8 mouse cellular contexts compared by ENCODE assay signal in genomic region chr19:42085690-42086089, GRCm38 (mm10). TPM values are rescaled to one million over a fixed set of nuclear protein-coding genes. Genes with fewer than 3 reads are reported as not detected.
DNase-seq lines count a peak whose midpoint lies in the region; ATAC-seq and TF ChIP-seq lines count a peak whose summit lies in the region.

No protein-coding gene starts in this region.

- H3K36me3 ChIP-seq in heart, embryonic 11.5 days (ENCODE audit: control insufficient read depth, insufficient read depth, low read length): no peaks in the 10 kb centered on the region
- H3K36me3 ChIP-seq in ES-Bruce4 (ENCODE audit: control insufficient read depth, insufficient read depth, low read length, poor library complexity, severe bottlenecking) (no peaks in the 10 kb centered on the region), macrophage (ENCODE audit: inconsistent target) (no peaks in the 10 kb centered on the region)
- H3K36me3 ChIP-seq in hindbrain, embryonic 10.5 days: no peaks in the 10 kb centered on the region

- WGBS in heart, embryonic 11.5 days (ENCODE audit: insufficient replicate concordance): 8% methylated on average over 10 of the region's 10 CpGs
- WGBS in hindbrain, embryonic 10.5 days: 7% methylated on average over 10 of the region's 10 CpGs
- 32% methylated on average over 10 of the region's 10 CpGs for WGBS in macrophage (ENCODE audit: missing documents)

- no peak for ATAC-seq in heart, embryonic 11.5 days (replicated peaks; ENCODE audit: insufficient number of reproducible peaks, low FRiP score, low TSS enrichment)
- ATAC-seq in inflammation-experienced regulatory T-cells, adult 6 months: no peak

- TF ChIP-seq POLR2A in ES-Bruce4 (IDR thresholded peaks at IDR 0.05; ENCODE audit: insufficient read depth, low read length): no peak

- intact Hi-C loops in heart, postnatal 14 days (cut with DNase I): loop anchor here (5.0 kb wide), 1 partner anchor 48 kb away; the partner anchor contains the start of gene Ankrd2

- TF ChIP-seq EP300 in ES-Bruce4 (IDR thresholded peaks at IDR 0.05; ENCODE audit: insufficient read depth, low read depth, low read length): no peak

- H3K27ac ChIP-seq in heart, embryonic 11.5 days (ENCODE audit: low read depth, low read length): no peak overlapping the region
- no peak overlapping the region for H3K27ac ChIP-seq in ES-Bruce4 (ENCODE audit: insufficient read depth, low read length)
- peak overlapping the region; percentile 91 for H3K27ac ChIP-seq in hindbrain, embryonic 10.5 days
- no peak overlapping the region for H3K27ac ChIP-seq in macrophage

- no peaks in the 10 kb centered on the region for H3K9me3 ChIP-seq in heart, embryonic 11.5 days (replicated peaks; ENCODE audit: control insufficient read depth, low read length)
- H3K9me3 ChIP-seq in ES-Bruce4 (replicated peaks; ENCODE audit: control insufficient read depth, insufficient read depth, low read length, poor library complexity, severe bottlenecking): no peaks in the 10 kb centered on the region
- H3K9me3 ChIP-seq in hindbrain, embryonic 10.5 days: no peaks in the 10 kb centered on the region

- H3K4me3 ChIP-seq in heart, embryonic 11.5 days (ENCODE audit: low read depth, low read length): peak overlapping the region; percentile 75
- H3K4me3 ChIP-seq in ES-Bruce4 (ENCODE audit: low read depth, low read length) (peak overlapping the region; percentile 94), macrophage (ENCODE audit: inconsistent target) (peak overlapping the region; percentile 29)
- peak overlapping the region; percentile 88 for H3K4me3 ChIP-seq in hindbrain, embryonic 10.5 days

- H3K4me1 ChIP-seq in heart, embryonic 11.5 days (ENCODE audit: control insufficient read depth, insufficient read depth, low read length): peaks cover 8% of the 10 kb centered on the region; the same call in 1 of the 2 replicates
- no peaks in the 10 kb centered on the region for H3K4me1 ChIP-seq in ES-Bruce4 (ENCODE audit: control insufficient read depth, insufficient read depth, low read length)
- peaks cover 25% of the 10 kb centered on the region for H3K4me1 ChIP-seq in hindbrain, embryonic 10.5 days (replicated peaks)

- H3K9ac ChIP-seq in heart, embryonic 11.5 days (ENCODE audit: low read depth, low read length): peak overlapping the region; percentile 77
- H3K9ac ChIP-seq in ES-Bruce4 (ENCODE audit: low read depth, poor library complexity, severe bottlenecking): peak overlapping the region; percentile 39

- no peaks in the 10 kb centered on the region for H3K79me2 ChIP-seq in macrophage (ENCODE audit: inconsistent target)

- DNase-seq in heart, postnatal 14 days: no peak
- no peak for DNase-seq in hindbrain, embryonic 10.5 days (ENCODE audit: low spot score)
- DNase-seq in frontal cortex, postnatal 10 days (ENCODE audit: low spot score in 2 of 2): no peak
- no peak for DNase-seq in spleen, adult 18-20 months

- no peak for TF ChIP-seq CTCF in ES-Bruce4 (IDR thresholded peaks at IDR 0.05; ENCODE audit: low read depth, low read length)

- H3K27me3 ChIP-seq in heart, embryonic 11.5 days (ENCODE audit: control insufficient read depth, insufficient read depth, low read length): no peaks in the 10 kb centered on the region
- no peaks in the 10 kb centered on the region for H3K27me3 ChIP-seq in ES-Bruce4 (ENCODE audit: control insufficient read depth, insufficient read depth, low read length, poor library complexity, severe bottlenecking)
- H3K27me3 ChIP-seq in hindbrain, embryonic 10.5 days (ENCODE audit: insufficient read depth, poor library complexity, severe bottlenecking): no peaks in the 10 kb centered on the region

- H3K4me2 ChIP-seq in heart, embryonic 11.5 days: peak overlapping the region; percentile 90

RNA-seq across cellular contexts. Expression of gene Morn4, which starts 0.5 kb away (rescaled TPM):
- 17.7 and 18.7 TPM in 2 replicates for polyA plus RNA-seq in heart, embryonic 11.5 days (2014; fragmentation: Nextera tagmentation; extraction: Ambion mirVana)
- total RNA-seq in heart, postnatal 14 days (2021): 1 to 10 TPM; 4.5 to 5.3 TPM
- polyA plus RNA-seq in ES-Bruce4 (2011; ENCODE audit: insufficient read depth, insufficient read length, low read depth, missing spikeins): 18.8 and 19.6 TPM in 2 replicates
- 52.6 and 73.6 TPM in 2 replicates for polyA plus RNA-seq in hindbrain, embryonic 10.5 days (2016; fragmentation: Nextera tagmentation; extraction: Ambion mirVana)
- total RNA-seq in macrophage (2018; cell fraction: chromatin; rRNA removed): 10 to 100 TPM in 8 of 26 experiments, 1 to 10 TPM in 18; 2.7 to 15.1 (median 8.4) TPM
- total RNA-seq in macrophage (2018; cell fraction: cytosol; rRNA removed): 1 to 10 TPM; 2.4 to 6.7 (median 4.1) TPM
- total RNA-seq in macrophage (2018; cell fraction: nucleus; rRNA removed): 10 to 100 TPM in 3 of 26 experiments, 1 to 10 TPM in 23; 1.6 to 20.0 (median 5.9) TPM
- 2.7 to 5.4 TPM (median 5.3 TPM) in 3 replicates for polyA plus RNA-seq in macrophage (2018)
- polyA plus RNA-seq in inflammation-experienced regulatory T-cells, adult 6 months (2017; shearing (Covaris generic)): under 1 TPM; 0.55 to 0.75 (median 0.65) TPM

RNA-seq across cellular contexts. Expression of gene Pi4k2a, which starts 4.6 kb away (rescaled TPM):
- polyA plus RNA-seq in heart, embryonic 11.5 days (2014; fragmentation: Nextera tagmentation; extraction: Ambion mirVana): 14.6 and 16.3 TPM in 2 replicates
- total RNA-seq in heart, postnatal 14 days (2021): 10 to 100 TPM; 17.2 to 20.6 TPM
- polyA plus RNA-seq in ES-Bruce4 (2011; ENCODE audit: insufficient read depth, insufficient read length, low read depth, missing spikeins) (27.2 and 30.4 TPM in 2 replicates), macrophage (2018) (62.5 to 98.7 TPM (median 75.6 TPM) in 3 replicates)
- 28.2 TPM in 2 replicates for polyA plus RNA-seq in hindbrain, embryonic 10.5 days (2016; fragmentation: Nextera tagmentation; extraction: Ambion mirVana)
- total RNA-seq in macrophage (2018; cell fraction: chromatin; rRNA removed): 100 to 1,000 TPM in 23 of 26 experiments, 10 to 100 TPM in 3; 84.4 to 383 (median 149) TPM
- 100 to 1,000 TPM in 10 of 26 experiments, 10 to 100 TPM in 16; 76.0 to 130 (median 96.6) TPM for total RNA-seq in macrophage (2018; cell fraction: cytosol; rRNA removed)
- 100 to 1,000 TPM; 100 to 448 (median 137) TPM for total RNA-seq in macrophage (2018; cell fraction: nucleus; rRNA removed)
- polyA plus RNA-seq in inflammation-experienced regulatory T-cells, adult 6 months (2017; shearing (Covaris generic)): 10 to 100 TPM in 2 of 3 experiments, 1 to 10 TPM in 1; 8.1 to 16.7 (median 11.9) TPM

RNA-seq across cellular contexts. Expression of gene 4933411K16Rik, which starts 33.6 kb away (rescaled TPM):
- not detected in 2 replicates for polyA plus RNA-seq in heart, embryonic 11.5 days (2014; fragmentation: Nextera tagmentation; extraction: Ambion mirVana)
- under 1 TPM in 1 of 2 experiments, not detected in 1; 0.32 TPM for total RNA-seq in heart, postnatal 14 days (2021)
- polyA plus RNA-seq in ES-Bruce4 (2011; ENCODE audit: insufficient read depth, insufficient read length, low read depth, missing spikeins) (not detected in 2 replicates), macrophage (2018) (0.19 to 0.27 TPM (median 0.27 TPM) in 3 replicates)
- polyA plus RNA-seq in hindbrain, embryonic 10.5 days (2016; fragmentation: Nextera tagmentation; extraction: Ambion mirVana): not detected in 2 replicates
- 1 to 10 TPM in 20 of 26 experiments, under 1 TPM in 3, not detected in 3; 0.50 to 5.2 (median 2.6) TPM for total RNA-seq in macrophage (2018; cell fraction: chromatin; rRNA removed)
- under 1 TPM in 6 of 26 experiments, not detected in 20; 0.09 to 0.33 (median 0.19) TPM for total RNA-seq in macrophage (2018; cell fraction: cytosol; rRNA removed)
- 1 to 10 TPM in 6 of 26 experiments, under 1 TPM in 15, not detected in 5; 0.39 to 4.1 (median 0.78) TPM for total RNA-seq in macrophage (2018; cell fraction: nucleus; rRNA removed)
- polyA plus RNA-seq in inflammation-experienced regulatory T-cells, adult 6 months (2017; shearing (Covaris generic)): not detected

RNA-seq across cellular contexts. Expression of gene Hoga1, which starts 40.3 kb away (rescaled TPM):
- polyA plus RNA-seq in heart, embryonic 11.5 days (2014; fragmentation: Nextera tagmentation; extraction: Ambion mirVana): 0.72 and 1.6 TPM in 2 replicates
- total RNA-seq in heart, postnatal 14 days (2021): 1 to 10 TPM; 1.4 to 2.3 TPM
- polyA plus RNA-seq in ES-Bruce4 (2011; ENCODE audit: insufficient read depth, insufficient read length, low read depth, missing spikeins) (0.91 and 1.2 TPM in 2 replicates), macrophage (2018) (1.3 to 2.2 TPM (median 1.9 TPM) in 3 replicates)
- polyA plus RNA-seq in hindbrain, embryonic 10.5 days (2016; fragmentation: Nextera tagmentation; extraction: Ambion mirVana): 1.3 and 1.9 TPM in 2 replicates
- total RNA-seq in macrophage (2018; cell fraction: chromatin; rRNA removed): 10 to 100 TPM in 2 of 26 experiments, 1 to 10 TPM in 22, under 1 TPM in 1, not detected in 1; 0.95 to 11.2 (median 3.6) TPM
- 1 to 10 TPM; 1.0 to 2.4 (median 1.5) TPM for total RNA-seq in macrophage (2018; cell fraction: cytosol; rRNA removed)
- total RNA-seq in macrophage (2018; cell fraction: nucleus; rRNA removed): 1 to 10 TPM in 25 of 26 experiments, under 1 TPM in 1; 0.92 to 5.1 (median 2.3) TPM
- polyA plus RNA-seq in inflammation-experienced regulatory T-cells, adult 6 months (2017; shearing (Covaris generic)): not detected

RNA-seq across cellular contexts. Expression of gene Avpi1, which starts 43.2 kb away (rescaled TPM):
- polyA plus RNA-seq in heart, embryonic 11.5 days (2014; fragmentation: Nextera tagmentation; extraction: Ambion mirVana): 29.5 and 31.1 TPM in 2 replicates
- 10 to 100 TPM; 10.8 to 11.7 TPM for total RNA-seq in heart, postnatal 14 days (2021)
- 44.7 and 49.2 TPM in 2 replicates for polyA plus RNA-seq in ES-Bruce4 (2011; ENCODE audit: insufficient read depth, insufficient read length, low read depth, missing spikeins)
- 17.5 and 19.0 TPM in 2 replicates for polyA plus RNA-seq in hindbrain, embryonic 10.5 days (2016; fragmentation: Nextera tagmentation; extraction: Ambion mirVana)
- total RNA-seq in macrophage (2018; cell fraction: chromatin; rRNA removed): 1 to 10 TPM in 4 of 26 experiments, under 1 TPM in 2, not detected in 20; 0.63 to 3.3 (median 1.4) TPM
- total RNA-seq in macrophage (2018; cell fraction: cytosol; rRNA removed): 1 to 10 TPM; 1.1 to 8.4 (median 3.7) TPM
- 1 to 10 TPM in 12 of 26 experiments, under 1 TPM in 10, not detected in 4; 0.46 to 3.4 (median 1.0) TPM for total RNA-seq in macrophage (2018; cell fraction: nucleus; rRNA removed)
- polyA plus RNA-seq in macrophage (2018): 3.0 to 9.5 TPM (median 6.7 TPM) in 3 replicates
- 10 to 100 TPM in 1 of 3 experiments, 1 to 10 TPM in 2; 6.1 to 12.0 (median 6.8) TPM for polyA plus RNA-seq in inflammation-experienced regulatory T-cells, adult 6 months (2017; shearing (Covaris generic))

Comparison
In these comparisons a context has a peak if more than half of its experiments do, and no peak if none do; other contexts are left out.
1. H3K4me3 ChIP-seq: peak in every context shown above with its lines; median percentile 94 in ES-Bruce4; 88 in hindbrain, embryonic 10.5 days; 75 in heart, embryonic 11.5 days; 29 in macrophage.